Mouse (Mus musculus) activated CD4-positive, CD25-positive, alpha-beta regulatory T cell, adult 4 months (primary cell): ENCODE results near the gene Tex45. TPM values are rescaled to one million over a fixed set of nuclear protein-coding genes. Genes with fewer than 3 reads are reported as not detected.

Experiments used
- ATAC-seq: one replicate; pipeline ENCODE4 v1.8.0; 2017
- polyA plus RNA-seq, 2 experiments: library from polyadenylated mRNA; unstranded; fragments of 100-300 nt; shearing (Covaris generic); gene quantifications; one replicate each; pipeline ENCODE4 v1.2.1; 2017

The Tex45 gene
- not detected for polyA plus RNA-seq

DNA sequence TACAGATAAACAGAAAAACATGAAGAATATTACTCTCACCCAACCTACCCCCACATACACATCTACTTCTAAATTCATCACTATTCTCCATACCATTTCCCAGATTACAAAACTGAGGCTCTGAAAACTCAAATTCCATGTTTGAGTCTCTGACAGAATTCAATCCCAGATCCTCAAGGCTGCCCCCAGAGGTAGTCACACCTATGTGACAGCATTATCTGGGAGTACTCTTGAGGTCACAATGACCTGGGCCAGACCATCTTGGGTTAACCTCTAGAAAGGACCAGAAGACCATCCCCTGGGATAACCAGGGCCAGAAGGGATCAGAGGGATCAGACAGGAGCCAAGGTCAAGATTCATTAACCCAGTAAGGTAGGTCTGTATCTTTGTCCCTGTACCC is at the start of gene Tex45:
TSS of gene Tex45 (plus strand) at position 301 of the 400 bp plus-strand sequence.
- no peak for ATAC-seq

- ATAC-seq: no peak
These were observed 49.2 kb upstream of the Tex45 start for GRCm38 (mm10) chr8:3421507-3421906.

DNA sequence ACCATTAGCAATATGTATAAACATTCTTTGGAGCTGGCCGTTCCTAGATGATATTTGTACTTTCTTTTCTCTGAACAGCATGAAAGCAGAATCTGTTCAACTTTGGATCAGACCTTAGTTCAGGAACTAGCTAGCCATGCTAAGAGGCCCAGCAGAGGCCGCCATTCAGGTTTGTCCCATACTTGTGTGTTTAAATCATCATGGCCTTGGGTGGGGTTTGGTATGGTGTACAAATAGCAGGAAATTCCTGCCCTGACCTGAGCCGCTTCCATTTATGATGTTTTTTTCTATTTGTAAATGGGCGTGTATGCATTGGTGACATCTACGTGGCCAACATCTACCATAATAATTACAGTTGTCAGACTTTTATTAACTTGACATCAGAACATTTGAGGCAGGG is 45.4 kb upstream of the Tex45 start:
- no peak for ATAC-seq

- ATAC-seq: no peak
These were observed 44.5 kb upstream of the Tex45 start for GRCm38 (mm10) chr8:3426211-3426610.

GRCm38 (mm10) chr8:3428426-3428825 is 42.2 kb upstream of the Tex45 start:
- no peak for ATAC-seq

- no peak for ATAC-seq
These were observed 40.7 kb upstream of the Tex45 start for GRCm38 (mm10) chr8:3429966-3430365.

DNA sequence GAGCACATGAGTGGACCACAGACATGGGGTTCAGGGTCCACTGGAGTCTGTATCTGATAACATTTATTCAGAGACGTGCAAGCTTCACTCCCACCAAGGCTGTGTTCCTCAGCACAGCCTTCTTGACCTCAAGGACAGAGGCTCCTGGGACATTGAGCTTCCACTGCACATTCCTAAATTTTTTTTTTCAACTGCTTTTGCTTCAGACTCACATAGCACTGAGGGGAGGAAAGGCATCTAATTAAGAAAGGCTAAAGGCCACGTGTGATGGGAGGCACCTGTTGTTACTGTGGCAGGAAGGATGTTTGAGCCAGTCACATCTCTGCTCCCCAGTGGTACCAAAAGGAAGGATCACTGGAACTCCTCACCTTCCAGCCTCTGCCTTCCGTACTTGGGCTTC is 39.5 kb upstream of the Tex45 start:
- ATAC-seq: no peak

- no peak for ATAC-seq
These were observed 34.2 kb upstream of the Tex45 start for GRCm38 (mm10) chr8:3436492-3436891.

- ATAC-seq: no peak
These were observed 31.2 kb upstream of the Tex45 start for GRCm38 (mm10) chr8:3439510-3439909.

- no peak for ATAC-seq
These were observed 21.4 kb upstream of the Tex45 start for GRCm38 (mm10) chr8:3449226-3449625.

GRCm38 (mm10) chr8:3450670-3451069 is 20.0 kb upstream of the Tex45 start:
- peak; percentile 55 for ATAC-seq

DNA sequence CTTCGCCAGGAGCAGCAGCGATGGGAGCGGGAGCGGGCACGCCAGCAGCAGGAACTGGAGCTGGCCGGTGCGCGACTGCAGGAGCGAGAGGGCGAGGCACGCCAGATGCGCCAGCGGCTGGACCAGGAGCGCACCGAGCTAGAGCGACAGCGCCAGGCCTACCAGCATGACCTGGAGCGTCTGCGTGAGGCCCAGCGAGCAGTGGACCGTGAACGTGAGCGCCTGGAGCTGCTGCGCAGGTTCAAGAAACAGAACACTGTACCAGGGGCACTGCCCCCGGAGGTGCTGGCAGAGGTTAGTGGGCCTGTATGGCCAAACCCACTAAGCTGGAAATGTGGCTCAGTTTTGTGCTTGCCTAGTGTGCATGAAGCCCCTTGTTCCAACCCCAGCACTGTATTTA is 18.7 kb upstream of the Tex45 start:
- no peak for ATAC-seq

DNA sequence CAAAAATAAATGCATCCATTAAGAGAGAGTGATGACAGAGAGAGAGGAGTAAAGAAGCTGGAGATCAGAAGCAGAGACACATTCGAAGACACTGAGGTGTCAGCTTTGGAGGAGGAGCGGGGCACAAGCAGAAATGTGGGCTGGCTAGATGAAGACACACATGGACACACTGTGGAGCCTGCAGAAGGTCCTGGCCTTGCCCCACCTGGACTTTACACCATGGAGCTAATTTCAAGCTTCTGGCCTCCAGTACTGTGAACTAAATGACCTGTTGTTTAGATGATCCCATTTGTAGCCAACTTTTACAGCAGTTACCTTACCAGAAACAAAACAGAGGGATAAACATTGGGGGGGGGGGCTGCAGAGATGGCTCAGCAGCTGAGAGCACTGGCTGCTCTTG is 7.4 kb upstream of the Tex45 start:
- no peak for ATAC-seq

- ATAC-seq: peak; percentile 28
These were observed 6.4 kb upstream of the Tex45 start for GRCm38 (mm10) chr8:3464309-3464708.

DNA sequence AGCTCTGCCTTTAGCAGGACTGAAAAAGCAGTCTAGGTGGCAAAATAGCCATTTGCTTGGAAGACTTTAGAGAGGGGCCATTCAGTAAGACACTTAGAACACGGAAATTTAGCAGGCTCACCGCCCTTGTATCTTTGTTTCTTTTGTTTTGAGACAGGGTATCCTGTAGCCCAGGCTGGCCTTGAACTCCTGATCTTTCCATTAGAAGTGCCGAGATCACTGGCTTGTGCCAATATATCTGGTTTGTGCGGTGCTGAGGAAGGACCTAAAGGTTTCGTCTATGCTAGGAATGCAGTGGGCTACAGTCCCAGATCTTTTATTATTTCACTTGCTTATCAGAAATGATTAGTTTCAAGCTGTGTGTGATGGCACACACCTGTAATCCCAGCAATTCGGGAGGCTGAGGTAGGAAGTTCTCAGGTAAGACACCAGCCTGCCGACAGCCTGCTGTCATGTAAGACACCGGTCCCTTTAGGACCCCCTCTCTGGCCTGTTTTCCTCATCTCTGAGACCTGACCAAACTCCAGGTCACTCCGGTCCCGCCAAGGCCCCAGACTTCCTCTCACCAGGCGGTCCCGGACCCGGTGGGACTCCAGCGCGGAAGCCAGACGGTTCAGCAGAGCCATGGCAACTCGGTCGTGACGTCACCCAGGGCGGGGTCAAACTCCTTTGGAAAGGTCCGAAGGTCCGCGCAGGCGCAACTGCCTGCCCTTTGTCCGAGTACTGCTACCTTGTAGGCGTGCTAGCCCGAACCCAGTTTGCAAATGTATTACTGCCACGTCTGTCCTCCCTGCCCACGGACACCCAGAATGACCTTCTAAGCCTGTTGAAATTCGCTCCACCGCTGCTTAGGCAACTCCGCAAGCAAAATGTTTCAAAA is 3.4 kb upstream of the Tex45 start, which contains the start of gene Pex11g:
TSS of gene Pex11g (minus strand) at position 675 of the 880 bp plus-strand sequence.
- ATAC-seq: peak; percentile 73

- no peak for ATAC-seq
These were observed 2.6 kb upstream of the Tex45 start for GRCm38 (mm10) chr8:3467886-3468545.

DNA sequence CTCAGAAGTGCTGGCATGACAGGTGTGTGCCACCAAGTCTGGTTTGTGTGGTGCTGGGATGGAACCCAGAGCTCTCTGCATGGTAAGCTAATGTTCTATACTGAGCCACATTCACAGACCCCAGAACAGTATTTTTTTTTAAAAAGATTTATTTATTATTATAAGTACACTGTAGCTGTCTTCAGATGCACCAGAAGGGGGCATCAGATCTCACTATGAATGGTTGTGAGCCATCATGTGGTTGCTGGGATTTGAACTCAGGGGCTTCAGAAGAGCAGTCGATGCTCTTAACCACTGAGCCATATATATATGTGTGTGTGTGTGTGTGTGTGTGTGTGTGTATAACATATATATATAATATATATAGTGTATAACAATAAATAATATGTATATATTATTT is 1.8 kb upstream of the Tex45 start:
- no peak for ATAC-seq

DNA sequence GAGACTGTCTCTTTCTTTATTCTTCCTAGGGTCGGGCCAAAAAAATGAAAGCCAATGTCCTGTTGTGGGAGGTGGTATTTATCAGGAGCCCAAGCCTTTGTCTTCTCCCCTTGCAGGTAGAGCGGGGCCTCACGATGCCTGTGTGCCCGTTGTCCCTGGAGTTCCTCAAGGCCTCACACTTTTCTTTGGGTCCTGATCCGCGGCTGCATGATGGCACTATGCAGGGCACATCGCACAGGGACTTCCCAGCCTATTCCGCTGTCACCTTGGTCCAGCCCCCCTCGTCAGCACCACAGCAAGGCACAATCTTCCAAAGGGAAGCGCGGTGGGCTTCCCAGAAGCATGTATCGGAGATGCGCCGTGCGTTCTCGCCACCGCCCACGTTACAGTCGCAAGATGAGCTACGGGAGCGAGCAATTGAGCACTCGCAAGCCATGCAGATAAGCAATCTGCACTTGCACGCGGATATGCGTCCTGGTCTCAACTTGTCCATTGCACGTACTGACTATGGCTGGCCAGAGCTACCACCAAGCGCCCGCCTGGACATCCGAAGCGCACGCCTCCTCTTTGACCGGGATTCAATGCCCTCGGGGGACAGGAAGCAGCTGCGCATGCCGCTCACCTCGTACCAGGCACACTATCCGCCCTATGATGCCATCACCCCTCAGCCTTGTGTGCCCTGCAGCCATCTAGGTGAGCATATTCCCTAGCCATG is 5.2 kb downstream of the Tex45 start:
- no peak for ATAC-seq

- ATAC-seq: no peak
These were observed 9.6 kb downstream of the Tex45 start for GRCm38 (mm10) chr8:3480221-3480785.

GRCm38 (mm10) chr8:3481605-3482004 is 10.9 kb downstream of the Tex45 start:
- peak; percentile 36 for ATAC-seq

DNA sequence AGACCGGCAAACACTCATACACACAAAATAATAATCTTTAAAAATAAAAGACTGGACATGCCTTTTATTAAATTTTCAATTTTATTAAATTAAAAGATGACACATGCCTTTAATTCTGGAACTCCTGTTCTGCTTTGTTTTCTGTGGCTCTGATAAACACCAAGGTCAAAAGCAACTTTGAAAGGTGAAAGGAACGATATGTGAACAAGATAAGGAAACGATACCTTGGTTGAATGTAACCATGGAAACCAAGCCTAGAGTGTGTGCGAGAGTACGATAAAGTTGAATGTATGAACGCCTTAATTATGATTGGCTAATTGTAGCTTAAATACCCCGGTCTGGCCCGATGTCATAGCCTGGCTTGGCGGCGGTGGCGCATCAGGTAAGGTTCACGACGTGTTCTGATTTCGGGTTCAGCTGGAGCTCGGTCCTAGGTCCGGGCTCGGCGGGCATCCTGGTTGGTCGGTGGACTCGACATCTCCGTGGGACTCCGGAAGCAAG is 11.6 kb downstream of the Tex45 start:
- ATAC-seq: no peak

DNA sequence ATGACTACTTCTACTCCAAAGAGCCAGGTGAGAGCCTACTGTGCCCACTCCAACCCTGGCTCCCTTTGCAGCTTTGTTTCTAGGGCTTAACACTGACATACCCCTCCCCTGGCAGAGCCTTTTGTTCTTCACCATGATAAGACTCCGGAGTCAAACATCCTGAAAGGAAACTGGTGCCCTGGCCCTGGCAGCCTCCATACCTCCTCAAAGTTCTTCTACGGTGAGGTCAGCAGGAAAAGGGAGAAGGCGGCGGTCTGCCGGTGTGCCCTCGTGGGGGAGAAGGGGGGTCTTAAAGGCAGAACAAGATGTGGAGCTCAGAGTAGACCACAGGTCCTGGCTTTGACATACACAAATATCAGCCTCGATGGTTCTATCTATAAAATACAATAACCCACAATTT is 12.9 kb downstream of the Tex45 start:
- ATAC-seq: no peak

DNA sequence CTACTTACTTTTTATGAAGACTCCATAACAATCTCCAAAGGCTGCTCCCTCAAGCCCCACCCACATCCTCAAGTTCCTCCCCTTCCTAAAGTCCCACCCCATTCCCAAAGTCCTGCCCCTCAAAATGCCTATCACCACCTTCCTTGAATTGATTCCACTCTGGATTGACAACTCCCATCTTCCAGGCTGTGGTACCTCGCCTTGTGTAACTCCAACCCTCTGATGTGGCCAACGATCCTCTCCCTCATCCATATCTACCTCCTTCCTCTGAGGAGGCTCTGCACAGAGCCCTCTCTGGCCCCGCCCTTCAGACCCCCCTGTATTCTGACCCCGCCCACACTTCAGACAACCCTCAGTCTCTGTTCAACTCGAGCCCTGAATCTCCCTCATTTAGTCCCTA is 14.5 kb downstream of the Tex45 start:
- no peak for ATAC-seq
